Mouse (Mus musculus) neural tube, embryonic 15.5 days (tissue): ENCODE measurements around the gene Dhx40. TPM values are rescaled to one million over a fixed set of nuclear protein-coding genes. Genes with fewer than 3 reads are reported as not detected.

Experiments used
- ATAC-seq: fragments of 200-750 bp; cut with Nextera tagmentation; 2 replicates; pipeline ENCODE4 v1.8.0; 2017; ENCODE audit warnings: mild to moderate bottlenecking, moderate TSS enrichment, moderate library complexity; ENCODE audit not compliant: low FRiP score
- H3K27ac ChIP-seq: fragments of 300-500 bp; sonication (generic); replicated peaks from 2 replicates; pipeline ENCODE4 v1.5.1; 2015; ENCODE audit warnings: mild to moderate bottlenecking, inconsistent platforms
- H3K27me3 ChIP-seq: fragments of 300-500 bp; sonication (generic); replicated peaks from 2 replicates; pipeline ENCODE4 v1.6.1; 2015; ENCODE audit warnings: inconsistent platforms
- H3K36me3 ChIP-seq: fragments of 300-500 bp; sonication (generic); 2 replicates; pipeline ENCODE4 v1.6.1; 2015; ENCODE audit warnings: inconsistent platforms
- H3K4me1 ChIP-seq: fragments of 300-500 bp; sonication (generic); 2 replicates; pipeline ENCODE4 v1.6.1; 2015; ENCODE audit warnings: inconsistent platforms
- H3K4me2 ChIP-seq: fragments of 300-500 bp; sonication (generic); 2 replicates; pipeline ENCODE4 v1.6.1; 2015; ENCODE audit warnings: inconsistent platforms, mild to moderate bottlenecking, moderate library complexity
- H3K4me3 ChIP-seq: fragments of 300-500 bp; sonication (generic); replicated peaks from 2 replicates; pipeline ENCODE4 v1.5.1; 2015; ENCODE audit warnings: mild to moderate bottlenecking, inconsistent platforms
- H3K9ac ChIP-seq: fragments of 300-500 bp; sonication (generic); replicated peaks from 2 replicates; pipeline ENCODE4 v1.6.1; 2015; ENCODE audit warnings: mild to moderate bottlenecking, inconsistent platforms
- H3K9me3 ChIP-seq: fragments of 300-500 bp; sonication (generic); replicated peaks from 2 replicates; pipeline ENCODE4 v1.6.1; 2016; ENCODE audit warnings: inconsistent platforms
- WGBS: fragments of 180-500 bp; shearing (Covaris S2); methylation state at CpG from one replicate; pipeline ENCODE4 v1.1.7; 2015; ENCODE audit warnings: mixed read lengths; 5-methylcytosine and 5-hydroxymethylcytosine counted together
- polyA plus RNA-seq: library from polyadenylated mRNA; unstranded; fragments of >200 nt; fragmentation: Nextera tagmentation; extraction: Ambion mirVana; gene quantifications from 2 replicates; pipeline ENCODE4 v1.2.1, GENCODE M21; 2015

Dhx40 gene
- polyA plus RNA-seq: 15.5 and 15.7 TPM in 2 replicates

DNA sequence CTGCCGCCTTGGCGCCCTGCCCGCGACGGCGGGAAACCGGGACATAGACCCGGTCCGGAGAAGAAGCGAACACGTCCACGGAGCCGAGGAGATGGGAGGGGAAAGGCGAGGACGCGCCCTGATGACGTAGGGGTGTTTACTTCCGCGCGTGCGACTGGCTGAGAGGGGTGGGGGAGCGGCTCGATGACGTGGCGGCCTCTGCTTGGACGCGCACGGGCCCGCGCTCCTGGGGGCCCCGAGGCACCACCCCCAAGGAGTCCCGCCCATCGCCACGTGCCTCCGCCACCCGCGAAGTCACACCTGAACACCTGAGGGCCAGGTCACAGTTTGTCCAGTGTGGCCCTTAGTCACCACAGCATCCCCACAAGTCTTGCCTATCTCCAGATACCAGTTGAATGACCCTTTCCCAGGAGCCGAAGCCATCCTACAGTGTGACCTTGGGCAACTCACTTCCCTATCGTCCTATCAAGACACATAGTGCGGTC lies at the start of gene Dhx40:
Gene Dhx40 (minus strand): TSS at position 242 of the 485 bp plus-strand sequence.
- H3K27me3 ChIP-seq: no peaks in the 10 kb centered on the region
- H3K9ac ChIP-seq: peak within 1 kb of the TSS; percentile 66
- WGBS: 5% methylated on average over 39 of the region's 40 CpGs
- peak; percentile 98 for ATAC-seq
- peaks cover 12% of the 10 kb centered on the region for H3K4me1 ChIP-seq
- no peaks in the 10 kb centered on the region for H3K9me3 ChIP-seq
- H3K4me3 ChIP-seq: peak within 1 kb of the TSS; percentile 100
- H3K36me3 ChIP-seq: peaks cover 12% of the 10 kb centered on the region
- H3K27ac ChIP-seq: peak within 1 kb of the TSS; percentile 84
- H3K4me2 ChIP-seq: peak within 1 kb of the TSS; percentile 87

- Histone ChIP-seq H3K9me3 (no peaks in the 10 kb centered on the region), H3K4me3 (no peak overlapping the region), H3K27ac (no peak overlapping the region), H3K36me3 (no peaks in the 10 kb centered on the region), H3K9ac (no peak overlapping the region), H3K4me1 (peaks cover 14% of the 10 kb centered on the region), H3K27me3 (no peaks in the 10 kb centered on the region), H3K4me2 (no peak overlapping the region)
- WGBS: 55% methylated on average over 12 of the region's 12 CpGs
- ATAC-seq: no peak
Observed at GRCm38 (mm10) chr11:86855639-86856425, 48.3 kb upstream of the Dhx40 start.

DNA sequence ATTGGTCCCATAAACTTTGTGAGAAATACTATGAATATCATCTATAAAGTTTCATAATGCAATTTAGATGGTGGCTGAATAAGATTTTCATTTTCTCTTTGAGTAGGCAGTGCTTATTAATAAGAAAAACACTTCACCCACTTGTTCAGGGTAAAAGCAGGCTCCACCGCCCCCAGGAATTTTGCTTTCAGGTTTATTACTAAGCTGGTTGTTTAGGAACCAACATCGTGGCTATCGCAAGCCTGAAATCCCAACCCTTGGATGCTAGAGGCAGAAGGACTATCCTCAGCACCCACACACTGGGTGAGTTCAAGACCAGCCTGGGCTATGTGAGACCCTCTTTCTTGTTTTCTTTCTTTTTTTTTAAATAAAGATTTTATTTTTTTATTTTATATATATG lies 45.5 kb upstream of the Dhx40 start:
- WGBS: 63% methylated on average over 3 of the region's 3 CpGs

DNA sequence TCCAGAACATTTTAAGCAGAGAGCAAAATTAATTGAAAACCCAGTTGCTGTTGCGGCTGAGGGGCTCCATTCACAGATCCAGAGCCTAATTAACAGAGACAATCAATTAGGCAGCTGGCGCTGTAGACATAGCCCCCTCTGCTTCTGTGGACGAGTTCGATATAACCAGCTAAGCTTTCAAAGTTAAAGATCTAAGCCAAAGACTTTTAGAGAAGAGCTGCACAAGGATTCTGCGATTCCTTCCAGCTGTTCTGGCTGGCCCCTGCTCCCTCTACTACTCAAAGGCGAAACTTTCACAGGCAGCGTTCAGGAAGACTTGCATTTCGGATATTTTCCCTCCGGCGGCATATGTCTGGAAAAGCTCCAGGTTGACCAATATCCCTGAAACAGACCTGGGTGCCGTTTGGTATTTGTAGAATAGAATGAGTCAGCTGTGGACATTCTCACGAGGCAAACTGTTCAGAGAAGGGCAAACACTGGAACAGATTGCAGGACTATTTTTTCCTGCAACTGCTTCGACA lies 45.0 kb upstream of the Dhx40 start:
- no peaks in the 10 kb centered on the region for H3K27me3 ChIP-seq
- H3K4me3 ChIP-seq: no peak overlapping the region
- no peaks in the 10 kb centered on the region for H3K36me3 ChIP-seq
- no peaks in the 10 kb centered on the region for H3K9me3 ChIP-seq
- H3K4me2 ChIP-seq: peak overlapping the region; percentile 28
- H3K27ac ChIP-seq: no peak overlapping the region
- ATAC-seq: no peak
- H3K9ac ChIP-seq: no peak overlapping the region
- peaks cover 14% of the 10 kb centered on the region for H3K4me1 ChIP-seq
- WGBS: 37% methylated on average over 13 of the region's 13 CpGs

More for the DNA sequence above, 45.5 kb upstream of the Dhx40 start:
- ATAC-seq: no peak
- Histone ChIP-seq H3K9me3 (no peaks in the 10 kb centered on the region), H3K4me2 (no peak overlapping the region), H3K4me3 (no peak overlapping the region), H3K27ac (no peak overlapping the region), H3K4me1 (peaks cover 14% of the 10 kb centered on the region), H3K36me3 (no peaks in the 10 kb centered on the region), H3K9ac (no peak overlapping the region), H3K27me3 (no peaks in the 10 kb centered on the region)

GRCm38 (mm10) chr11:86851714-86852533 lies 44.4 kb upstream of the Dhx40 start:
- 20% methylated on average over 7 of the region's 7 CpGs for WGBS
- H3K4me2 ChIP-seq: peak overlapping the region; percentile 28
- no peak overlapping the region for H3K9ac ChIP-seq
- no peak overlapping the region for H3K4me3 ChIP-seq
- H3K36me3 ChIP-seq: no peaks in the 10 kb centered on the region
- peaks cover 14% of the 10 kb centered on the region for H3K4me1 ChIP-seq
- H3K27ac ChIP-seq: 0 out of 2 replicates have a peak overlapping the region, but pooled peaks have one; percentile 28
- no peaks in the 10 kb centered on the region for H3K27me3 ChIP-seq
- ATAC-seq: no peak
- H3K9me3 ChIP-seq: no peaks in the 10 kb centered on the region

GRCm38 (mm10) chr11:86851234-86851671 lies 43.7 kb upstream of the Dhx40 start:
- no peak for ATAC-seq
- no peaks in the 10 kb centered on the region for H3K9me3 ChIP-seq
- no peak overlapping the region; the same call in 1 of the 2 replicates for H3K4me2 ChIP-seq
- 0 out of 2 replicates have a peak overlapping the region, but pooled peaks have one; percentile 28 for H3K27ac ChIP-seq
- peaks cover 14% of the 10 kb centered on the region for H3K4me1 ChIP-seq
- no peak overlapping the region for H3K4me3 ChIP-seq
- WGBS: 45% methylated on average over 7 of the region's 7 CpGs
- no peaks in the 10 kb centered on the region for H3K36me3 ChIP-seq
- H3K27me3 ChIP-seq: no peaks in the 10 kb centered on the region
- no peak overlapping the region for H3K9ac ChIP-seq

- Histone ChIP-seq H3K9ac (no peak overlapping the region), H3K4me3 (no peak overlapping the region), H3K4me1 (peaks cover 6% of the 10 kb centered on the region), H3K36me3 (no peaks in the 10 kb centered on the region), H3K4me2 (no peak overlapping the region), H3K27me3 (no peaks in the 10 kb centered on the region), H3K9me3 (no peaks in the 10 kb centered on the region), H3K27ac (no peak overlapping the region)
- no peak for ATAC-seq
- WGBS: 87% methylated on average over 5 of the region's 5 CpGs
Observed at GRCm38 (mm10) chr11:86843831-86844230, 36.3 kb upstream of the Dhx40 start.

- 75% methylated on average over 8 of the region's 8 CpGs for WGBS
- no peak overlapping the region for H3K27ac ChIP-seq
- ATAC-seq: no peak
Observed at GRCm38 (mm10) chr11:86841261-86841660, 33.7 kb upstream of the Dhx40 start.

GRCm38 (mm10) chr11:86840511-86841154 lies 33.1 kb upstream of the Dhx40 start:
- 5% methylated on average over 3 of the region's 3 CpGs for WGBS
- H3K4me3 ChIP-seq: no peak overlapping the region
- no peaks in the 10 kb centered on the region for H3K36me3 ChIP-seq
- no peak overlapping the region for H3K4me2 ChIP-seq
- no peak for ATAC-seq
- no peaks in the 10 kb centered on the region for H3K27me3 ChIP-seq
- H3K9ac ChIP-seq: no peak overlapping the region
- H3K27ac ChIP-seq: no peak overlapping the region
- no peaks in the 10 kb centered on the region for H3K9me3 ChIP-seq
- peaks cover 6% of the 10 kb centered on the region for H3K4me1 ChIP-seq

More at GRCm38 (mm10) chr11:86841261-86841660, 33.7 kb upstream of the Dhx40 start:
- H3K4me3 ChIP-seq: no peak overlapping the region
- no peak overlapping the region for H3K4me2 ChIP-seq
- no peaks in the 10 kb centered on the region for H3K36me3 ChIP-seq
- no peak overlapping the region for H3K9ac ChIP-seq
- peaks cover 6% of the 10 kb centered on the region for H3K4me1 ChIP-seq
- no peaks in the 10 kb centered on the region for H3K27me3 ChIP-seq
- H3K9me3 ChIP-seq: no peaks in the 10 kb centered on the region

DNA sequence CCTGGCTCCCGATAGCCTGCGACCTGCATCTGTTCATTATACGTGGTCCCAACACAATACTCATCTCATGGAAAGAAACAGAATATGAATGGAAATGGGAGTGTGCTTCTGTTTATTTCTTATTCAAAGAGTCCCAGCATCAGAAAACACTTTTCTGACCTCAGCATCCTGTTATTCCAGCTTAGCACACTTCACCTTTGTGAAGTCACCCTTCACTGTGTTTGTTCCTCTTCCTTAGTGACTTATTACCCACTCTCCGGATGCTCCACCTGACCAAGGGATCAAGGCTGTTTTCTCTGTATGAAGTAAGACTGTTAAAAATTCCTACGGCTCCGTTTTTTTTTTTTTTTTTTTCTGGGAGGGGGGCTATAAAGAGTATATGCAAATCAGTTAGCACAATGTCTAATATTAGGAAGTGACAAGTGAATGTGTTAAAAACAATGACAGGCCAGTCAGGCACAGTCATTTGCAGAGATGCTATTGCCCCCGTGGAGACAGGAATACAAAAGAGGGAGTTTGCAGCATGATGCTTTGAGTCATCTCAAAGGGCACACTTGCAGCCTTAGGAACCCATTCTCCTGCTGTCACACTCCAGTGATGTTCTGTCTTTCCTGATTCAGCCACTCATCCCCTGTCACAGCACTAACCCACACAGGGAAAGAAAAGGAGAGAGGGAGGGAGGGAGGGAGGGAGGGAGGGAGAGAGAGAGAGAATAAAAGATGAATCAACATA lies 32.3 kb upstream of the Dhx40 start:
- Histone ChIP-seq H3K36me3 (no peaks in the 10 kb centered on the region), H3K4me2 (no peak overlapping the region), H3K27me3 (no peaks in the 10 kb centered on the region), H3K4me1 (peaks cover 6% of the 10 kb centered on the region), H3K9ac (no peak overlapping the region), H3K27ac (no peak overlapping the region), H3K4me3 (no peak overlapping the region), H3K9me3 (no peaks in the 10 kb centered on the region)
- ATAC-seq: no peak
- 36% methylated on average over 7 of the region's 7 CpGs for WGBS
